Mouse (Mus musculus) liver, embryonic 11.5 days (tissue): Measurements from ENCODE around the gene Pld4. TPM values are rescaled to one million over a fixed set of nuclear protein-coding genes. Genes with fewer than 3 reads are reported as not detected.

ENCODE experiments used
- ATAC-seq: fragments of 200-750 bp; cut with Nextera tagmentation; replicated peaks from 2 replicates; pipeline ENCODE4 v1.8.0; 2017; ENCODE audit warnings: moderate number of reproducible peaks, mild to moderate bottlenecking, moderate TSS enrichment, moderate library complexity; ENCODE audit not compliant: low FRiP score
- DNase-seq: peaks from one replicate; pipeline ENCODE4 v3.0.0-alpha.2; 2017; ENCODE audit warnings: low spot score
- H3K27ac ChIP-seq: fragments of 300-500 bp; sonication (generic); 2 replicates; pipeline ENCODE4 v1.5.1; 2014; ENCODE audit warnings: mild to moderate bottlenecking, low read depth, low read length, control low read depth
- H3K27me3 ChIP-seq: fragments of 300-500 bp; sonication (generic); replicated peaks from 2 replicates; pipeline ENCODE4 v1.6.1; 2014; ENCODE audit warnings: low read length, mixed read lengths; ENCODE audit not compliant: control insufficient read depth, insufficient read depth
- H3K36me3 ChIP-seq: fragments of 300-500 bp; sonication (generic); 2 replicates; pipeline ENCODE4 v1.6.1; 2014; ENCODE audit warnings: mild to moderate bottlenecking, low read length, moderate library complexity, mixed read lengths; ENCODE audit not compliant: control insufficient read depth, insufficient read depth
- H3K4me1 ChIP-seq: fragments of 300-500 bp; sonication (generic); replicated peaks from 2 replicates; pipeline ENCODE4 v1.6.1; 2014; ENCODE audit warnings: low read length, mixed read lengths; ENCODE audit not compliant: control insufficient read depth, insufficient read depth
- H3K4me2 ChIP-seq: fragments of 300-500 bp; sonication (generic); 2 replicates; pipeline ENCODE4 v1.6.1; 2014; ENCODE audit warnings: mild to moderate bottlenecking, control low read depth, moderate library complexity
- H3K4me3 ChIP-seq: fragments of 300-500 bp; sonication (generic); 2 replicates; pipeline ENCODE4 v1.5.1; 2014; ENCODE audit warnings: low read depth, low read length, control low read depth
- H3K9ac ChIP-seq: fragments of 300-500 bp; sonication (generic); 2 replicates; pipeline ENCODE4 v1.6.1; 2014; ENCODE audit warnings: low read depth, low read length, control low read depth
- H3K9me3 ChIP-seq: fragments of 300-500 bp; sonication (generic); 2 replicates; pipeline ENCODE4 v1.6.1; 2016; ENCODE audit warnings: low read length, inconsistent platforms, mixed read lengths; ENCODE audit not compliant: control insufficient read depth
- WGBS: fragments of 180-500 bp; shearing (Covaris S2); extraction: QIAGEN DNeasy Blood & Tissue Kit; methylation state at CpG from one replicate; pipeline ENCODE4 v1.1.7; 2014; 5-methylcytosine and 5-hydroxymethylcytosine counted together
- polyA plus RNA-seq: library from polyadenylated mRNA; unstranded; fragments of >200 nt; fragmentation: Nextera tagmentation; extraction: Ambion mirVana; gene quantifications from 2 replicates; pipeline ENCODE4 v1.2.1, GENCODE M21; 2014

The Pld4 gene
- polyA plus RNA-seq, 1 experiment from 2014 or later = 7.4 TPM

DNA sequence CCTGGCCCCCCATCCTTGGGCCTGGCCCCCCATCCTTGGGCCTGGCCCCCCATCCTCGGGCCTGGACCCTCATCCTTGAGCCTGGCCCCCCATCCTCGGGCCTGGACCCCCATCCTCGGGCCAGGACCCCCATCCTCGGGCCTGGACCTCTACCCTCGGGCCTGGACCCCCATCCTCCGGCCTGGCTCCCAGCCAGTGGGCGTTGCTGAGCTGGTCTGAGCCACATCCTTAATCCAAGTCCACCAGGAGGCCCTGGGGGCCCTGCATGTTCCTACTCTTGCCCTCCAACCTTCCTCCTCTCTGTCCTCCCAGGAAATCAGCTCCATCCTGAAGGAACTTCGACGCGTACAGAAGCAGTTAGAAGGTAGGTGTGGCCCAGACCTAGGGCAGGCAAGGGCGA, 16.2 kb upstream of the Pld4 start:
- H3K4me1 ChIP-seq = 0 out of 2 replicates have a peak, but pooled peaks cover 2% of the 10 kb centered on the region
- no peaks in the 10 kb centered on the region for H3K9me3 ChIP-seq
- no peaks in the 10 kb centered on the region for H3K27me3 ChIP-seq
- no peak overlapping the region for H3K9ac ChIP-seq
- WGBS = 83% methylated on average over 10 of the region's 11 CpGs
- no peak for ATAC-seq
- H3K4me3 ChIP-seq = no peak overlapping the region
- no peak overlapping the region for H3K27ac ChIP-seq
- H3K4me2 ChIP-seq = no peak overlapping the region
- no peak for DNase-seq
- no peaks in the 10 kb centered on the region; the same call in 1 of the 2 replicates for H3K36me3 ChIP-seq

DNA sequence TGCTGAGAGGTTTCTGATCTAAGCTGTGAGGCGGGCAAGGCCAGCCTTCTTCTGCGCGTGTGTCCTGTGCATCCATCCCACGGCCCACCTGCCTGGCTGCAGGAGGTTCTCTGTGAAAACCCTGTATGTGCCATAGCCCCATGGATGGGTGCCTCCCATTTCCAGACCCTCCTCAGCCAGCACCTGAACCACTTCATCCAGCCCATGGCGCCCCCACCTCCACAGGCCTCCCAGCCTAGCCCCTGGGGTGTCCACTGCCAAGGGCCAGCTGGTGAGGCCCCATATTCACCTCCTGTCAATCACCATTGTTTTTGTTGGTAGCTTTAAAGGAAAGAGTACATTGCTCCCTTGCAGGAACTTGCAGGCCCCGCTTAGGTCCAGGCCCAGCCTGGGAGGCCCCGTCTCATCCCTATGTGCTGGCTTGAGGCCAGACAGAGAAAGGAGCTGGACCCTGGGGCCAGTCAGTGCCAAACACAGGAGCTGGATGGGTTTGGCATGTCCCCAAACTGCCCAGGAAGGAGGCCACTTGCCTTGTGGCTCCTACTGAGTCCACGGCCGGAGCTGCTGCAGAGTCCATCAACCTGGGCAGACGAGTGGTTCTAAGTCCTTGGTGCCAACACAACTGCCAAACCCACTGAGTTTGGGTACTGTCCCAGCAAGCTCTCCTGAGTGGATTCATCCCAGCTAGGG, 15.4 kb upstream of the Pld4 start:
- no peak overlapping the region for H3K9ac ChIP-seq
- no peak overlapping the region for H3K4me3 ChIP-seq
- H3K36me3 ChIP-seq = no peaks in the 10 kb centered on the region
- WGBS = 80% methylated on average over 10 of the region's 10 CpGs
- H3K27me3 ChIP-seq = no peaks in the 10 kb centered on the region
- no peak overlapping the region for H3K27ac ChIP-seq
- no peak for DNase-seq
- 0 out of 2 replicates have a peak, but pooled peaks cover 2% of the 10 kb centered on the region for H3K4me1 ChIP-seq
- H3K9me3 ChIP-seq = no peaks in the 10 kb centered on the region
- no peak for ATAC-seq
- H3K4me2 ChIP-seq = no peak overlapping the region

GRCm38 (mm10) chr12:112745716-112746115, 14.7 kb upstream of the Pld4 start:
- no peak overlapping the region for H3K27ac ChIP-seq
- H3K4me3 ChIP-seq = no peak overlapping the region
- no peaks in the 10 kb centered on the region for H3K27me3 ChIP-seq
- no peaks in the 10 kb centered on the region for H3K9me3 ChIP-seq
- no peaks in the 10 kb centered on the region for H3K36me3 ChIP-seq
- no peak overlapping the region for H3K4me2 ChIP-seq
- H3K4me1 ChIP-seq = 0 out of 2 replicates have a peak, but pooled peaks cover 2% of the 10 kb centered on the region
- no peak for ATAC-seq
- DNase-seq = no peak
- no peak overlapping the region for H3K9ac ChIP-seq
- 75% methylated on average over 10 of the region's 10 CpGs for WGBS

DNA sequence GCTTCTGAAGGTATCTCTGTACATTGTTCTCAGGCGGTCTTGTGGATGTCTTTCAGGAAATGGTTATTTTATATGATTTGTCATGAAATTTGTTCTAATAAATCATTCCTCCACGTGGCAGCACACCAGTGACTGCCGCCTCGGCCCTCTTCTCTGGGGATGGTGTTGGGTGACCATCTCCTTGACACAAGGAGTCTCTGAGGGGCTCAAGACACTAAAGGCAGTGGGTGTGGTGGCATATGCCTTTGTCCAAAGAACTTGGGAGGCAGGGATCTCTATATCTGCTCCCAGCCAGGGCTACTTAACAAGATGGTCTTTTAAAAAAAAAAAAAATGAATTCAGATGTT, 14.0 kb upstream of the Pld4 start:
- Histone ChIP-seq H3K27ac (no peak overlapping the region), H3K27me3 (no peaks in the 10 kb centered on the region), H3K36me3 (no peaks in the 10 kb centered on the region), H3K4me2 (no peak overlapping the region), H3K9ac (no peak overlapping the region), H3K9me3 (no peaks in the 10 kb centered on the region), H3K4me3 (no peak overlapping the region), H3K4me1 (0 out of 2 replicates have a peak, but pooled peaks cover 2% of the 10 kb centered on the region)
- no peak for DNase-seq
- 77% methylated on average over 4 of the region's 4 CpGs for WGBS
- no peak for ATAC-seq

GRCm38 (mm10) chr12:112746808-112747605, 13.4 kb upstream of the Pld4 start:
- H3K4me2 ChIP-seq = no peak overlapping the region
- WGBS = 32% methylated on average over 10 of the region's 10 CpGs
- no peak overlapping the region for H3K4me3 ChIP-seq
- no peaks in the 10 kb centered on the region for H3K27me3 ChIP-seq
- no peak overlapping the region for H3K9ac ChIP-seq
- ATAC-seq = no peak
- DNase-seq = no peak
- H3K27ac ChIP-seq = no peak overlapping the region
- H3K4me1 ChIP-seq = 0 out of 2 replicates have a peak, but pooled peaks cover 2% of the 10 kb centered on the region
- H3K36me3 ChIP-seq = no peaks in the 10 kb centered on the region
- no peaks in the 10 kb centered on the region for H3K9me3 ChIP-seq

DNA sequence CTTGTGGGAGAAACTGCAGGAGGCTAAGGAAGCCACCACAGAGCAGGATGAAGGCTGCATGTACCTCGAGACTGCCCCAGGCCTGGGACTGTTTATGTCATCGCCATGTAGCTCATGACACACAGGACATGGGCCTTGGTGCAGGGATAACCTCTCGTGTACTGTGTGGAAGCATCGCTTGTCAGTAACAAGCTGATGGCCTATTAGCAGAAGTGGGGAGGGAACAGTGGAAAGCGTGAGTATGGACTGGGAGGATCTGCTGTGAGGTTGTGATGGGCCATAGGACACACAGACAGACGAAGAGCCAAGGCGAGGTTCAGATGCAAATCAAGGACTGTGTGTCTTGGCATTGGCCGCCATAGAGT, 12.9 kb upstream of the Pld4 start:
- DNase-seq = no peak
- H3K36me3 ChIP-seq = no peaks in the 10 kb centered on the region
- H3K27ac ChIP-seq = no peak overlapping the region
- ATAC-seq = no peak
- H3K4me2 ChIP-seq = no peak overlapping the region
- no peak overlapping the region for H3K4me3 ChIP-seq
- H3K4me1 ChIP-seq = 0 out of 2 replicates have a peak, but pooled peaks cover 2% of the 10 kb centered on the region
- H3K9ac ChIP-seq = no peak overlapping the region
- no peaks in the 10 kb centered on the region for H3K27me3 ChIP-seq
- 76% methylated on average over 8 of the region's 8 CpGs for WGBS
- no peaks in the 10 kb centered on the region for H3K9me3 ChIP-seq

- no peaks in the 10 kb centered on the region for H3K27me3 ChIP-seq
- no peak overlapping the region for H3K9ac ChIP-seq
- WGBS = 83% methylated on average over 12 of the region's 12 CpGs
- H3K4me1 ChIP-seq = no peaks in the 10 kb centered on the region
- no peak overlapping the region for H3K27ac ChIP-seq
- no peaks in the 10 kb centered on the region for H3K9me3 ChIP-seq
- no peaks in the 10 kb centered on the region for H3K36me3 ChIP-seq
- ATAC-seq (no peak), DNase-seq (no peak)
- no peak overlapping the region for H3K4me2 ChIP-seq
- H3K4me3 ChIP-seq = no peak overlapping the region
These were observed 9.5 kb upstream of the Pld4 start for GRCm38 (mm10) chr12:112750976-112751375.

GRCm38 (mm10) chr12:112752399-112752798, 8.1 kb upstream of the Pld4 start:
- H3K4me2 ChIP-seq = no peak overlapping the region
- DNase-seq (no peak), ATAC-seq (no peak)
- WGBS = 35% methylated on average over 2 of the region's 2 CpGs
- no peaks in the 10 kb centered on the region for H3K36me3 ChIP-seq
- H3K27ac ChIP-seq = no peak overlapping the region
- H3K9me3 ChIP-seq = no peaks in the 10 kb centered on the region
- no peaks in the 10 kb centered on the region for H3K27me3 ChIP-seq
- H3K4me3 ChIP-seq = no peak overlapping the region
- H3K9ac ChIP-seq = no peak overlapping the region
- H3K4me1 ChIP-seq = no peaks in the 10 kb centered on the region

DNA sequence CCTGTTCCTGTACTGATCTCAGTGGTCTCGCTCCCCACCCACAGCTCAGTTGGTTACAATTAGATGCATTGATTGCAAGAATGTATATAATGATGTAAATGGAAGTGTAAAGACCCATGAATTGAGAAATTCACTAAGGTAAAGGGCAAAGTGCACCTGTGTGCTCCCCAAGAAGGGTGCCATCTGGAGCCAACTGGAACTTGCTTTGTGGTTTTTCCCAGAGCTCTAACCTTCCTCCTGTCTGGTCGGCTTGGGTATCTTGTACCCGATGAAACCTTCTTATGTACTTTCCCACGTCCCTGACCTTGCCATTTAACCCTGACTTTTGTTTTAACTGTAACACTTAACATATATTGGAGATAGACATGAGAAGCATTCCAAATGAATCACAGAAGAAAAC, 4.6 kb upstream of the Pld4 start:
- Histone ChIP-seq H3K9ac (no peak overlapping the region), H3K27ac (no peak overlapping the region), H3K4me1 (no peaks in the 10 kb centered on the region), H3K4me2 (no peak overlapping the region), H3K4me3 (no peak overlapping the region), H3K36me3 (no peaks in the 10 kb centered on the region), H3K9me3 (no peaks in the 10 kb centered on the region), H3K27me3 (no peaks in the 10 kb centered on the region)
- WGBS = 59% methylated on average over 4 of the region's 4 CpGs
- ATAC-seq (no peak), DNase-seq (no peak)
